Mouse (Mus musculus): ENCODE results near the gene Mafg. TPM values are rescaled to one million over a fixed set of nuclear protein-coding genes. Genes with fewer than 3 reads are reported as not detected.
"Not testable (repeated sequence)": the region's sequence is repeated elsewhere in the genome, so short reads cannot be mapped to it uniquely, and the experiment has no call there.

Mafg gene
- polyA plus RNA-seq, 1 experiment: 86.9 TPM

DNA sequence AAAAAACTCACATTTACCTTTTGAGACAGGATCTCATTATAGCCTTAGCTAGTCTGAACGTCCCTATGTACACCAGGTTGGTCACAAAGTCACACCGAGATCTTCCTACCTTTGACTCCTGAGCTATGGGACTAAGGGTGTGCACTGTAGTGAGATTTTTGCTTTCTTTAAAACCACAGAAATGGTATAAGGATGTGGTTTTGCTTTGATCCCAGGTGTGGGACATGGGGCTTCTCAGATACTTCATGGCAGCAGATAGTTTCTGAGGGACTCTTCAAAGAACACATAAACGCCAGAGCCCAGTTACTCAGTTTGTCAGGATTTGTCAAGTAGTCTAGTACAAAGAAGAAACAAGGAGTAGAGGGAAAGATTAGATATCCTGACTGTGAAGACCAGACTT is 32.7 kb downstream of the Mafg start:
- H3K27ac ChIP-seq (ENCODE audit: control insufficient read depth, insufficient read depth, low read depth, low read length, poor library complexity): no peak overlapping the region
- no peak overlapping the region for H3K4me3 ChIP-seq (replicated peaks; ENCODE audit: control insufficient read depth, low read depth, low read length)
- TF ChIP-seq CTCF (IDR thresholded peaks at IDR 0.05; ENCODE audit: control insufficient read depth, insufficient read depth, low read length): no peak
- TF ChIP-seq POLR2A (IDR thresholded peaks at IDR 0.05; ENCODE audit: borderline replicate concordance, control insufficient read depth, low read depth, low read length): no peak
- peaks cover 6% of the 10 kb centered on the region for H3K4me1 ChIP-seq (ENCODE audit: control insufficient read depth, insufficient read depth, low read length)
- WGBS: 63% methylated on average over 3 of the region's 3 CpGs

DNA sequence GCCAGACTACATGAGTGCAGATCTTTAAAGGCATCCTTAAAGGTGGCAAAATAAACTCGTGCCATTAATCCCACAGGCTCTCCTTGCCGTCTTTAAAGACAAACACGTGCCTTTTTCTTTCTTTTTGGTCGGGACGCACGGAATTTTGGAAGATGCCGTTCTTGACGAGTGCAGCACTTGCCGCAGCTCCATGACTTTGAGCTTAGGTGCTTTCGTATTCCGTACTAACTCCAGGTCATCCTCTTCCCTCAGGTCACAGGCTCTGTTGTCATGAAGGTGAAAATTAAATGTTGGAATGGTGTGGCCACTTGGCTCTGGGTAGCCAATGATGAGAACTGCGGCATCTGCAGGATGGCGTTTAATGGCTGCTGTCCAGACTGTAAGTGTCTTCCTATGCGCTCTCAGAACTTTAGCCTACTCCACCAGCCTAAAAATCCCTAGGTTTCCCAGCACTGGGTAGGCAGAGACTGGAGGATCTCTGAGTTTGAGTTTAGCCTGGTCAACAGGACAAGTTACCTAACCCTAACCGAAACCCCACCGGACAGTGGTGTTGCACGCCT is 34.3 kb downstream of the Mafg start:
- peak overlapping the region; percentile 83 for H3K4me3 ChIP-seq (replicated peaks; ENCODE audit: control insufficient read depth, low read depth, low read length)
- TF ChIP-seq CTCF (IDR thresholded peaks at IDR 0.05; ENCODE audit: control insufficient read depth, insufficient read depth, low read length) (no peak), POLR2A (IDR thresholded peaks at IDR 0.05; ENCODE audit: borderline replicate concordance, control insufficient read depth, low read depth, low read length) (no peak)
- H3K4me1 ChIP-seq (ENCODE audit: control insufficient read depth, insufficient read depth, low read length): peaks cover 6% of the 10 kb centered on the region
- H3K27ac ChIP-seq (ENCODE audit: control insufficient read depth, insufficient read depth, low read depth, low read length, poor library complexity): peak overlapping the region; percentile 95
- WGBS: 43% methylated on average over 17 of the region's 17 CpGs

DNA sequence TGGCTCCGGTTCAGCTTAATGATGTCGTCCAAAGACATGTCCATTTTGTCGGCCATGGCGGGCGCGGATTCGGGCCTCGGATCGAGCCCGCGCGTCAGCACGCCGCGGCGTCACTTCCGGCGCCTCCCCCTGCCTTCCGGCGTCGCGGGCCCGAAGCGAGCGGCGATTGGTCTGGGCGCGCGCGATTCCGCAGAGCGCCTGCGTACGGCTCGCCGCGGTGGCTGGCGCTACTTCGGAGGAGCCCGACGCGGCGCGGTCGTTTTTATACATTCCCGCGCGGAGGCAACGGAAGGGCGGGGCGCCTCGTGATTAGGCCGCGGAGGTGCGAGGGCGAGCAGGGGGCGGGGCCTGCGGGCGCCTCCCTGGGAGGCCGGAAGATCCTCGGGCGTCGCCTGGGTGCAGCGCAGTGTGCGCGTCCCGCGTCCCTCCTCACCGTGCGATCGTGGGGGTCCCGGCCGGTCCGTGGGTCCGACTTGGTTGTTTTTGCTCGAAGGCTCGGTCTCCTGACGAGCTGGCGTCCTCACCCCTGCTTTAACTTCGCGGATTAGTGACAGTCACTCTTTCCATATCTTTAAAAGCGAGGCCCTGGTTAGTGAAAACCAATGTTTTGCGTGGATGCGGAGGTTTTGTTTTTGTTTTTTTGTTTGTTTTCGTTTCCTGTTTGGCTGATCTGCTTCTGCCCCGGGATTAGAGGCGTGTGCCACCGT is 35.0 kb downstream of the Mafg start, which contains the start of the genes Alyref and Anapc11:
Gene Alyref (minus strand): TSS at position 83 of the 707 bp plus-strand sequence.
Gene Anapc11 (plus strand): TSS at position 139 of the 707 bp plus-strand sequence.
- WGBS: 1% methylated on average over 88 of the region's 88 CpGs
- H3K4me1 ChIP-seq (ENCODE audit: control insufficient read depth, insufficient read depth, low read length): peaks cover 6% of the 10 kb centered on the region
- peak within 1 kb of the TSS; percentile 95 for H3K4me3 ChIP-seq (replicated peaks; ENCODE audit: control insufficient read depth, low read depth, low read length)
- peak; percentile 70; the same call in 1 of the 2 replicates for TF ChIP-seq POLR2A (IDR thresholded peaks at IDR 0.05; ENCODE audit: borderline replicate concordance, control insufficient read depth, low read depth, low read length)
- TF ChIP-seq CTCF (IDR thresholded peaks at IDR 0.05; ENCODE audit: control insufficient read depth, insufficient read depth, low read length): no peak
- H3K27ac ChIP-seq (ENCODE audit: control insufficient read depth, insufficient read depth, low read depth, low read length, poor library complexity): peak within 1 kb of the TSS; percentile 95

DNA sequence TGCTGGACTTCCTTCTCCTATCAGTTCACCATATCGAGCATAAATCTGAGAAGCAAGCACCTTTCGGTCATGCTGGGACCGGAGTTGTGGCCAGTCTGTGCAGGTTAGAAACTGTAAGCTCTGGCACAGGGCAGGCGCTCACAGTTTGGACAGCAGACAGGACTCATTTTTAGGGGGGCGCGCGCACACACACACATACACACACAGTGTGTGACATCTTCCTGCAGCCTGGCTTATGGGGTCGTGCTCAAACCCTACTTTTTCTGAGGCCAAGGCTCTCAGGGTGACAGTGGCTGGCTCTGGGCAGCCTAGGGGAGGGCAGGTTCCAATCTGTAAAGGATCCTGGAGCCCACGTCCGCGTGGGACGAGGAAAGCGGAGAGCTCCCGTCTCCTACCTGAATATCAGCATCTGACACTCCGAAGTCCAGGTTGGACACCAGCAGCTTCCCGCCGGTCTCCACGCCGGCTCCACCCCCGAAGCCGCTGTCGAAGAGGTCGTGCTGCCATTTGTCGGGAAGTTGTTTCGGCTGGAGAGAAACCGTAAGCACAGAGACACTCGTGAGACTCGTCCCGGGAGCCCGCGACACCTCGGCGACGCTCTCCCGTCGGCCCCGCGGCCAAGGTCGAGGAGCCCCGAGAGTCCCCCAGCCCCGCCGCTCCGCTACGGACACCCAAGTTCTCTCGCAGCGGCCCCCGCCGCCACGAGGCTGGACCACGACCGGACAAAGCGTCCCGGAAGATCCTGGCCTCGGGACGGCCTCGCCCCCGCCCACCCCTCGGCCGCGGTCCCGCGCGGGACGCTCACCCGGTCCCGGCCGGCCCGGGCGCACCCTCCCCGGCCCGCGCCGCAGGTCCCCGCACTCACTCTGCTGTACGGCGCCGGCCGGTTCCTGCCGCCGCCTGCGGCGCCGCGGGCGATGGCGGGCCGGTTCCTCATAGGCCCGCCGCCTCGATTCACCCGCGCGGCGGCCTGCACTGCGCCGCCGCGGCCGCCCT is 35.9 kb downstream of the Mafg start:
- WGBS: 4% methylated on average over 96 of the region's 99 CpGs
- H3K4me1 ChIP-seq (ENCODE audit: control insufficient read depth, insufficient read depth, low read length): peaks cover 6% of the 10 kb centered on the region
- TF ChIP-seq CTCF (IDR thresholded peaks at IDR 0.05; ENCODE audit: control insufficient read depth, insufficient read depth, low read length): no peak

DNA sequence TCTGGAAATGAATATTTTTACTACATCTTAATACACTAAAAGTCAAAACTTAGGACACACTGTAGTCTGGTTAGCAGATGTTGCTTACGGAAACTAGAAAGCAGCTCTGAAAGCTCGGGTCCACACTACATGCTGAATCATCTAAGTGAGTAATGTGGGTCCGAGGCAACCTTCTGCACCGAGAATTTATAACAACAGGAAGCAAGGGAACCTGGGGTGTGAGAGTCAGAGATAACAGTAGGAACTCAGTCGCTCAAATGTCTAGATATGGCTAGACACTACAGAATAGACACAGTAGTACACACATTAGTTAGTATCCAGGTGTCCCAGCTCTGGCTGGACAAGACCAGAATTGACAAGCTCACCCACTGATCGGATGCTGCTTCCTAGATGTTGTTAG is 44.9 kb downstream of the Mafg start:
- Histone ChIP-seq H3K4me1 (ENCODE audit: control insufficient read depth, insufficient read depth, low read length) (no peaks in the 10 kb centered on the region), H3K4me3 (replicated peaks; ENCODE audit: control insufficient read depth, low read depth, low read length) (no peak overlapping the region), H3K27ac (ENCODE audit: control insufficient read depth, insufficient read depth, low read depth, low read length, poor library complexity) (no peak overlapping the region)
- WGBS: 34% methylated on average over 6 of the region's 6 CpGs
- TF ChIP-seq POLR2A (IDR thresholded peaks at IDR 0.05; ENCODE audit: borderline replicate concordance, control insufficient read depth, low read depth, low read length) (no peak), CTCF (IDR thresholded peaks at IDR 0.05; ENCODE audit: control insufficient read depth, insufficient read depth, low read length) (no peak)

More for the DNA sequence above, 35.9 kb downstream of the Mafg start:
- peak overlapping the region; percentile 95 for H3K27ac ChIP-seq (ENCODE audit: control insufficient read depth, insufficient read depth, low read depth, low read length, poor library complexity)
- peak overlapping the region; percentile 95 for H3K4me3 ChIP-seq (replicated peaks; ENCODE audit: control insufficient read depth, low read depth, low read length)

DNA sequence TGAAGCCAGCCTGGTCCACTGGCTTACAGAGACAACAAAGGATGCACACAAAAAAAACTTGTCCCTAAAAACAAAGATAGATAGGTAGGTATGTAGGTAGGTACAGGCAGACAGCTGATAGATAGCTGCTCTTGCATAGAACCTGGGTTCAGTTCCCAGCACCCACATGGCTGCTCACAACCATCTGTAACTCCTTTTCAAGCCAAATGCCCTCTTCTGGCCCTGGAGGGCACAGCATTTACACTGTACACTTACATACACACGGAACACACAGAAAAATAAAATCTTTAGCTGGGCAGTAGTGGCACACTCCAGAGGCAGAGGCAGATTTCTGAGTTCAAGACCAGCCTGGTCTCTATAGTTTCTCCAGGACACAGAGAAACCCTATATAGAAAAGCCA is 49.5 kb downstream of the Mafg start:
- Histone ChIP-seq H3K27ac (ENCODE audit: control insufficient read depth, insufficient read depth, low read depth, low read length, poor library complexity) (no peak overlapping the region), H3K4me3 (replicated peaks; ENCODE audit: control insufficient read depth, low read depth, low read length) (no peak overlapping the region), H3K4me1 (ENCODE audit: control insufficient read depth, insufficient read depth, low read length) (peaks cover 4% of the 10 kb centered on the region)
- TF ChIP-seq CTCF (IDR thresholded peaks at IDR 0.05; ENCODE audit: control insufficient read depth, insufficient read depth, low read length) (no peak), POLR2A (IDR thresholded peaks at IDR 0.05; ENCODE audit: borderline replicate concordance, control insufficient read depth, low read depth, low read length) (no peak)
- 88% methylated on average over 1 of the region's 1 CpGs for WGBS

DNA sequence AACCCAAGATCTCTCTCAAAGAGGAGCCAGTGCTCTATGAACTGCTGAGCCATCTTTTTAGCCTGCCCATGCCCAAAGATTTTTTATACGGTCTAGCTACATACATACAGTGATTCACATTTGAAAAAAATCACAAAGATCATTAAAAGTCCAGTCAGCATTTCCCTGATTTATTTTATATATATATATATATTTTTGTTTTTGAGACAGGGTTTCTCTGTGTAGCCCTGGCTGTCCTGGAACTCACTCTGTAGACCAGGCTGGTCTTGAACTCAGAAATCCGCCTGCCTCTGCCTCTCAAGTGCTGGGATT is 50.5 kb downstream of the Mafg start:
- H3K4me3 ChIP-seq (replicated peaks; ENCODE audit: control insufficient read depth, low read depth, low read length); H3K27ac ChIP-seq (ENCODE audit: control insufficient read depth, insufficient read depth, low read depth, low read length, poor library complexity); H3K4me1 ChIP-seq (ENCODE audit: control insufficient read depth, insufficient read depth, low read length): not testable (repeated sequence)
- WGBS: 96% methylated on average over 2 of the region's 2 CpGs

DNA sequence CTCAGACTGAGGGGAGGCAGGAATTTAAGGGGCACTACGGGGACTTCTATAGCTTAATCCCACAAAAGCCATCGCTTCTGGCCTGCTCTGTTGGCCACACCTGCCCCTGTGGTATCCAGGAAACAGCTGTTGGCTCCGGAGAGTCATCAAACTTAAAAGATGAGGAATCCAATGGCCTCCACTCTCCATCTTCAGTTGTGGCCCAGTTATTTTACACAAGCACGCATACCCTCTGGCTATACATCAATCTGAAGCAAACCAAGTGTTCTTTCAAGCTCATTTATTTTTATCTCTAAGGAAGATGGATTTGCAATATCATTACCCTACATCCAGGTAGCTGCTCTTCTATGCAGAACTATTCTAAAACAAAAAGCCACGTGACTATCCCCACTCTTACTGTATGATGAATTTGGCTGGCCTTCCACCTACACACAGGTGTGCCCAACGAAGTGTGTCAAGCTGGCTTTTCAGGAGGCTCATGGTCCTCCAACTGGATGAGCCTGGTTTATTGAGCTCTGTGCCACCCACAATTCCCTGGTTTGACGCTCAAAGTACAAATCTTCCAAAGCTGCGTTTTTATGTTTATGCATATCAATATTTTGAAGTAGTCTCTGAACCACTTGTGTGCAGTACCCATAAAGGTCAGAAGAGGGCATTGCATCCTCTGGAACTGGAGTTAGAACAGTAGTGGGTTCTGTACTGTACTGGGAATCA is 51.0 kb downstream of the Mafg start:
- peak overlapping the region; percentile 91 for H3K4me3 ChIP-seq (replicated peaks; ENCODE audit: control insufficient read depth, low read depth, low read length)
- TF ChIP-seq CTCF (IDR thresholded peaks at IDR 0.05; ENCODE audit: control insufficient read depth, insufficient read depth, low read length): no peak
- TF ChIP-seq POLR2A (IDR thresholded peaks at IDR 0.05; ENCODE audit: borderline replicate concordance, control insufficient read depth, low read depth, low read length): no peak
- peak overlapping the region; percentile 97 for H3K27ac ChIP-seq (ENCODE audit: control insufficient read depth, insufficient read depth, low read depth, low read length, poor library complexity)
- WGBS: 50% methylated on average over 8 of the region's 8 CpGs
- H3K4me1 ChIP-seq (ENCODE audit: control insufficient read depth, insufficient read depth, low read length): peaks cover 4% of the 10 kb centered on the region

Measured in bone marrow, adult 2 months (tissue).